Mouse (Mus musculus): ENCODE results near the gene Rgsl1.
"Not testable (repeated sequence)": the region's sequence is repeated elsewhere in the genome, so short reads cannot be mapped to it uniquely, and the experiment has no call there.

The Rgsl1 gene

DNA sequence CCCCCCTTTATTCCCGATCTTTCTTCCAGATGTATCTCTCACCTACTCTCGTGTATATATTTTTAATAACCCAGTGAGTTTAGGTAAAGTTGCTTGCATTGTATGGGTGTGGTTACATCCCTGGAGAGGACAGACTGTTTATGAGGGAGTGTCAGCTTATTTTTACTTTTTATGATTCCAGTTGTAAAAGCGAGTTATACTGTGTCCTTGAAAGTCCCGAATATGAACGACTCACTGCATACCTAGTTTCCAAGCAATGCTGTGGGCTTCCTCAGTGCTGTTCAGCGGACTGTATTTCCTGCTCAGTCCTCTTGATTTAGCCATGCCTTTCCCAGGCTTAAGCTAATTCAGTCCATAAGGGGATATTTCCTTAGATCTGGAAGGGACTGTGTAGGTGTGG is 68.8 kb downstream of the Rgsl1 start:
- no peak for DNase-seq (ENCODE audit: low spot score)

DNA sequence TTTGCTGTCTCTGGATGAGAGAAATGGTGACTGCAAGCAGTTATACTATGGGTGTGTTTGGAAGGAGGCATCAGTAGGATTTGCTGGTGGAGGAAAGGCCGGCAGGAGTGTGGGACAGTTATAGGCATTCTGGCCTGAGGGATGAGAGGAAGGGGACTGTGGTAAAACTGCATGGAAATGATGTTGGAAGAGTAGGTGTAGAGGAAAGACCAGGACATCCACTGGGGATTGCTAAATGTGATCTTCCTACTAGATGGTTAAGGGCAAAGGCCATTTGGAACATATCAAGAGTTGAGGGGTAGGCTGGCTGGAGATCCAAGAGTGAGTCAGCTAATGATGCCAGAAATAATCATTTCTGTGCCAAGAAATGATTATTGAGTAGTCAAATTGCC is 73.2 kb downstream of the Rgsl1 start:
- DNase-seq (ENCODE audit: low spot score), result no peak

DNA sequence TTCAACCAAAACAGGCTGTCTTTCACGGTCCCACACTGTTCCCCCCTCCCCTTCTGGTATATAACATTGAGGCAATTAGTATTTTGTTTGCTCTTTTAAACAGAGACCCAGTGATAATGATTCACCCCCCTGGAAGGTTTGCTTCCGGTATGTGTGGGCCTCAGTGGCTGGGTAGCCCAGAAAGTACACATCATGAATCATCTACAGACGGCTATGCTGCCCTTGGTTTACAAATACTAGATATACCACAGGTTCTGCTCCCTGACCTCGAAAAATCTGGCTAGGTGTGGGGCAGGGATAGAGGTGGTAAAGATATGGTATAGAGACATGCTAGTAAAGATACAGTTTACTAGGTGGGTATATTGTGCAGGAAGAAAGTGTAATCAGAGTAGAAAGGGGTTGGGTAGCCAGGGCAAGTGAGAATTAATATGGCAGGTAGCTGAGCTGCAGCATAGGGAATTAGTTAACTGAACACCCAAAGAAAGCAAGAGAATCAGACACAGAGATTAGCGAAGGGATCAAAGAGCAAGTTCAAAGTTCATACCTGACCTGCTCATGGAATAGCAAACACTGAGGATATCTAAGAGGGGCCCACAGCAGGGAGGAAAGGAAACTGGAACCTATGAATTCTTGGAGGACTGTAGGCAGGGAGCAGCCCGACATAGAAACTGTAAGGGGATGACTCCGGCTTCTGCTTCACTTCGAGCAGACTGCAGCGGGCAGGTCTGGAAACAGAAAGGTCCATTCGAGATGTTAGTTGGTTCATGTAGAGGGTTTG is 73.8 kb downstream of the Rgsl1 start:
- no peak for DNase-seq (ENCODE audit: low spot score)

DNA sequence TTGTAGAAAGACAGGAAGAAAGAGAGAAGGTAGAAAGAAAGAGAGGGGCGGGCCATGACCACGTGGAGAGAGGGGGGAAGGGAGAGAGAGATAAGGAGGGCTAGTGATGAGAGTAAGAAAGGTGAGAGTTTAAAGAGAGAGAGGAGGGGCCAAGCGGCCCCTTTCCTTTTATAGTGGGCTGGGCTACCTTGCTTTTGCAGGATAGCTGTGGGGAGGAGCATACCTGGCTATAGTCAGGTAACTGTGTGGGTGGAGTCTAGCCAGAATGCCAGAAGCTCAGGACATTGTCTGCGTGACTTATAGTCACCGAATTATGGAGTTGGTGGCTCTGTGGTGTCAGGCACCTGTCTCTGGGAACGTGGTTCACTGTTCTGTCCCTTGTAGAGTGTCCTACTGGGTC is 74.4 kb downstream of the Rgsl1 start:
- not testable (repeated sequence) for DNase-seq (ENCODE audit: low spot score)

DNA sequence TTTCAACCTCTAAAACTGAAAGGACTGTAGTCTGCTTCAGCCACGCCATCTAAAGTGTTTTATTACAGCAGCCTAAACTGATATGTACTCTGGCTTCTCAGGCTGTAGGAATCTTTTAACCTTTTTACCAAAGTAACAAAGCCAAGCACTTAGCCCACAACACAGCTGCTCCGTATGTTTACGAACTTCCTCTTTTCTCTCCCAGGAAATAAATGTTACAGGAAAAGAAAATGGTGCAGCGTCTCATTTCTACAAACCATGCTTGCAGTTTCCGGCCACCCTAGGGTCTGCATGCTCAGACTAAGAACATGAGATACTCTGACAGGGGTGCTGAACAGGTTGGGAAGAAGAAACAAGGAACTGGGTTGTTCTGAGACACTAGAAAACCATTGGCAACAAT is 75.5 kb downstream of the Rgsl1 start:
- DNase-seq (ENCODE audit: low spot score), result no peak

DNA sequence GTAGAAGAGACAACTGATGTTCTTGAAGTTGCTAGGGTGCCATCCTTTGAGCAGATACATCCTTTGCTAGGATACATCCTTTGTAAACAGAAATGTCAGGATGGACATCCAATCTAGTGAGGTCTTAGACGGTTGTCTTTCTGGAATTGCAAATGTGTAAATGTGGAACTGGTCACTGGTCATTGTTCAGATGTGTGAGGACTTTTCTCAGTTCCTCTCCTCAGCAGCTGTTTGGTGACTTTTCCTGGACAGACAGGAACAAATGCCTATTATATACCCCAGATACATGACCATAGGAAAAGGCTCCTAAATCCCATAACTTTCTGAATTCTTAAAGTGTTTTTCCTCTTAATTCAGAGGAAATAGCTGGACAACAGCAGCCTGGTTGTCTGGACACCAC is 76.7 kb downstream of the Rgsl1 start:
- no peak for DNase-seq (ENCODE audit: low spot score)

DNA sequence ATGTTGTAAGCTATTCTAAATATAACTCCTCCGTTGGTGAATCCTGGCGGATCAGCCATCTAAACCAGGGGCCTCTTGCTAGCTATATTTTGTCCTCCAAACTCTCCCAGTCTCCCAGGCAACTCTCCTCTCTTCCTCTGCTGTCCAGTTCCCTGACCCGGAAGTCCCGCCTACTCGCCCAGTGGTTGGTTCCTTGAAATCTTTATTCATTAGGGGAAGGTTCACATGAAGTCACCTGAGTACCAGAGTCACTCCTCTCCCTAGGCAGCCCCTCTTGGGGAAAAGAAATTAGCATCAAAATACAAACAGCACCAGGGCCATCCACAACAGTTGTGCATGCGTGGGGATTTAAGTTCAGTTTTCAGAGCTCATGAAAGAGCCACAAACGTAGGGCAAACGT is 77.6 kb downstream of the Rgsl1 start:
- no peak for DNase-seq (ENCODE audit: low spot score)

DNA sequence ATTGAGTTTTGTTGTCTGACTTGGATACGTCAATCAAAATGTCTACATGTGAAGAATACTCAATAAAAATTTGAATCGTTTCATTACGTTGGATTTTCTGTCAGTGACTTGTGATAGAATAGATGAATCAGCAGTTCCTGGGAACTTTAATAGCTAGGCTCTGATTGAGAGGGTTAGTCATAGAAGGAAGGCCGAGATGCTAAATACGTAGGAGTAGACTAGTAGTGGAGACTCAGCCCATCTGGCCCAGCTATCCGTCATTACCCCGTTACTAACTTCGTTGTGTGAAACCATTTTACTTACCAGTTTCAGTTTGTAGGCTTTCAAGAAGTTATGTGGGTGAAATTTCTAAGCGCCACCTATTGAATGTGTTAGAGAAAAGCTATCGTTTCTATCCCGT is 79.8 kb downstream of the Rgsl1 start:
- DNase-seq (ENCODE audit: low spot score), result no peak

DNA sequence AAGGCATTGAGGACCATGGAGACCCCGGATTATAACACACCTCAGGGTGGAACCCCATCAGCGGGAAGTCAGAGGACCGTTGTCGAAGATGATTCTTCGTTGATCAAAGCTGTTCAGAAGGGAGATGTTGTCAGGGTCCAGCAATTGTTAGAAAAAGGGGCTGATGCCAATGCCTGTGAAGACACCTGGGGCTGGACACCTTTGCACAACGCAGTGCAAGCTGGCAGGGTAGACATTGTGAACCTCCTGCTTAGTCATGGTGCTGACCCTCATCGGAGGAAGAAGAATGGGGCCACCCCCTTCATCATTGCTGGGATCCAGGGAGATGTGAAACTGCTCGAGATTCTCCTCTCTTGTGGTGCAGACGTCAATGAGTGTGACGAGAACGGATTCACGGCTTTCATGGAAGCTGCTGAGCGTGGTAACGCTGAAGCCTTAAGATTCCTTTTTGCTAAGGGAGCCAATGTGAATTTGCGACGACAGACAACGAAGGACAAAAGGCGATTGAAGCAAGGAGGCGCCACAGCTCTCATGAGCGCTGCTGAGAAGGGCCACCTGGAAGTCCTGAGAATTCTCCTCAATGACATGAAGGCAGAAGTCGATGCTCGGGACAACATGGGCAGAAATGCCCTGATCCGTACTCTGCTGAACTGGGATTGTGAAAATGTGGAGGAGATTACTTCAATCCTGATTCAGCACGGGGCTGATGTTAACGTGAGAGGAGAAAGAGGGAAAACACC is 90.0 kb downstream of the Rgsl1 start:
- no peak for DNase-seq (ENCODE audit: low spot score)

DNA sequence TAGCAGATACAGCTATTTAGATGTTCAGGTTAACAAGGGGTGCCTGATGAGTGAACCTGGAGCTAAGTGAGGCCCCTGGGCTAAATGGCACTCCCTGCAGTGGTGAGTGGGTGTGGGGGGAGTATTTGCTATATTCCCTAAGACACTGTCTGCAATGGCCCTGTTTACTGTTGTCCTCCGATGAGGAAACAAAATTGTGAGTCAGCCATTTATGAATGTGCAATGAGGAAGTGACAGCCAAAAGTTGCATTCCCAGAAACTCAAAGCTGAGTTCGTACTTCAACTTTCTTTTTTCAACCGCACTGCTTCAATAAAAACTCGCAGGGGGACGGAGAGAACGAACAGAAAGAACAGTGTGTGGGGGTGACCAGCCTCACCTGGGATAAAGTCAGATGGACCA is 91.4 kb downstream of the Rgsl1 start:
- no peak for DNase-seq (ENCODE audit: low spot score)

DNA sequence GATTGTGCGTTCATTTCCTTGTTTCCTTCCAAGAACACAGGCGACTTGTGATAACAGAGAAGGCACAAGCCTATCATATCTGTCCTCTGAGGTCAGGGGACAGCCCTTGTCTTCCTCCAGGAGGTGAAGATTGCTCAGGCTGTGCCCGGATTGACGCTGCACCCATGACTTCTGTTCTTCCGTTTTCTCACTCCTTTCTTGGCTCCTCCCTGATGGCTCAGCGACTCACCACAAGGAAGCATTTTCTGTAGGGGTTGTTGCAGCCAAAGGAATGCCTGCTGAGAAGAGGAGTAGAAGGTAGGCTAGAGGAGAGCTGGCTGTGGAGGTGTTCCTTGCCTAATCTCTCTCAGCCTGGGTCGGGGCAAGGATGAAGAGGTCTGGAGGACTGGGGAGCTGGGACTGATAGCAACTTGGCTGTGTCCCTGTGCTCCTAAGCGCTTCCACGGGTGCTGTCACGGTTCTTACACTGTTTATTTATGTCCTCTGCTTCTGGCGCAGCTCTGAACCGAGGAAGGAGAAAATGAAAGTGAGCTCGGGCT is 92.1 kb downstream of the Rgsl1 start:
- DNase-seq (ENCODE audit: low spot score), result no peak

DNA sequence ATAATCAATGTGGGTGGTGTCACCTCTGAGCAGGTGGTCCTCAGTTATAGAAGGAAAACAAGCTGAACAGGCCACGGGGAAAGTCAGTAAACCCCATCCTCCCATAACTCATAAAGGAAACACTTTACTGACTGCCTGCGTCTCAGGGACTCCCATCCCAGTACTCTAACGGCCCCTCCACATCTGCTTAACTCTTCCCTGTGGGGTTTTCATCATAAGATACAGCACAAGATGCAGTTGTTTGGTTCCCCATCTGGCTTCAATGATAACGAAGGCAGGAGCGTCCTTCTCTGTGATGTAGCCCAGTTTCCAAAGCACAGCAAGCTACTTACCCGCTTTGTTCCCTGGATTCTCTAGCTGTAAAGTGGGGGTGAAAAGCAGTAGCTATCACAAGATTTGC is 93.9 kb downstream of the Rgsl1 start:
- DNase-seq (ENCODE audit: low spot score), result no peak

DNA sequence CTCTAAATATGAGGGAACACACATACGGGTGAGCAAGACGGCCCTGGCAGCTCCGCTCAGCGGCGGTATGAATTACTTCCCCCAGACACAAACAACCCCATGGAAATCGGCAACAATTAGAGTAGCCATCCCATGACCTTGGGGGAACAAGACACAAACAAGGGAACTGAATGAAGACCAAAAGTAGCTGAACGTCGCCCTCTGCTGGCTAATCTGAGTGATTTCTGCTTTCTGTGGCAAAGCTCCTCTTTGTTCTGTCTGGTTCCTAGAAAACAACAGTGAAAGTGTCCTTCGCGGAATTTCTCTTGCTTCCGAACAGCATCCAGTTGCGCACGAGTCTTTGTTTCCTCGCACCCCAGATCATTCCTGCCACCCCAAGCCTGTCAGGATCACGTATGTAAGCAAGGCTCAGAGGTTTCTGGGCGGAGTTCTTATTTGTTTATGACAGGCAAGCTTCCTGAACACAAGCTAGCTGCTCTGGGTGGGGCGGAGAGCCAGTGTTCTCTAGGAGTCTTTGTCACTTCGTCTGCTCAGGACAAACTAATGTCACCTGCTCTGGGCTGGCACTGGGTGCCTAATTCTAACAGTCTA is 94.6 kb downstream of the Rgsl1 start, which contains the start of gene Rnasel:
Gene Rnasel (plus strand): TSS at position 216 of the 591 bp plus-strand sequence.
- peak; percentile 57 for DNase-seq (ENCODE audit: low spot score)

DNA sequence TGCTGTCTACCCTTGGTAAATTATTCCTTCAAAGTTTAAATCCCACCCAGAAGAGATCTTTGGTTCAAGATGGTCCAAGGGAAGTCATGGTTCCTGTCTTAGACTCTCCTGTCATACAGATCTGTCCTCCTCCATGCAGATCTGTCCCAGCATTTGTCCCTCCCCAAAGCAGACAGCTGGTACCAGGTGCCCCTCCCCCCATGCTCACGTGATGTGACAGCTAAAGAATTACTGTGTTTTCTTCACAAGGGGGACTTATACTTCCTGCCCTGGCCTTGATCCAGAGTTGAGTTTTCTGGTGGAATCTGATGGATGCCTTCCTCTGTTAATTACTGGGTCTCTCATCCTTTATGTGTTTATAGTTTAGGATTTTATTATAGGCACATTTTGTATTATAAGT is 95.4 kb downstream of the Rgsl1 start:
- no peak for DNase-seq (ENCODE audit: low spot score)

DNA sequence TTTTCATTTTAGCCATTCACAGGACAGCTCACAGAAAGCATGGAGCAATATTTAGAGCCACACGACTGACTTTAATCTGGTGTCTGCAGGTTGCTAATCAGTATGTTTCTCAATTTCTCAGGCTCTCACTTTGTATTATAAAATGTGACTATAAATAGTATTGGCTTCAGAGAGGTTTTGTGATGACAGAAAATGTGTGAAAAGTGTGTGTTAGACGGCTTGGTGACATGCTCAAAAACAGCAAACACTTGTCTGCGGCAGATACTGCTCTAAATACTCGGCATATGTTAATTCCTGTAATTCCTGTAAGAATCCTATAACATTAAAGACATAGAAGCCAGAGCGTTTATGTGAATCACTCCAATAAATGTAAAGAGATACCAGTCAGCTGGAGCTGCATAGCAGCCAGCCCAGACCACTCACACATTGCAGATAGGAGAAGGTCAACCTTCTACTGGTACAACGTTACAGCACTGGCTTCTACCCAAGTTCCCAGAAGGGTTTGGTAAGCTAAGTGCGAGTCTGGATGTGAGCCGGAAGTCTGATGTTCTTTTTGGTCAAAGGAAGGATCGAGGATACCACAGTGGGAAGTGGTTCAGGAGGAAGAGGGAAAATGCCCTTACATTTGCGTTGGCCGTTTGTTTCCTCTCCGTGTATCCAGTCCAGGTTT is 95.9 kb downstream of the Rgsl1 start:
- no peak for DNase-seq (ENCODE audit: low spot score)

DNA sequence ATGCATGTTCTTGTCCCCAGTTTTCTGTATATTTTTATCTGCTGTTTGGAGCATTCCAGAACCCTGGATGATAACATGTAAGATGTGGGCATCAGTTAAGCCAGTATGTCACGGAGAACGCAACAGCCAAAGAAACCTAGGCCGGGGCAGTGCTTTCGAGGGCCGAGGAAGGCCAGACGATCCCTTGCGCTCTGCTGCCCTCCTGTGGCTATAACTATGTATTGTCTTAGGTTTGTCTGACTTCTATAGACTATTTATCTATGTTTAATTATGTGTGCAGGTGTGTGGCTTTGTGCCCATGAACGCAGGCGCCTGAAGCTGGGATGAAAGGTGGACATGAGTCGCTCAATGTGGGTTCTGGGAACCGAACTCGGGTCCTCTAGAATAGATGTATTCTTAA is 97.2 kb downstream of the Rgsl1 start:
- peak; percentile 73 for DNase-seq (ENCODE audit: low spot score)

DNA sequence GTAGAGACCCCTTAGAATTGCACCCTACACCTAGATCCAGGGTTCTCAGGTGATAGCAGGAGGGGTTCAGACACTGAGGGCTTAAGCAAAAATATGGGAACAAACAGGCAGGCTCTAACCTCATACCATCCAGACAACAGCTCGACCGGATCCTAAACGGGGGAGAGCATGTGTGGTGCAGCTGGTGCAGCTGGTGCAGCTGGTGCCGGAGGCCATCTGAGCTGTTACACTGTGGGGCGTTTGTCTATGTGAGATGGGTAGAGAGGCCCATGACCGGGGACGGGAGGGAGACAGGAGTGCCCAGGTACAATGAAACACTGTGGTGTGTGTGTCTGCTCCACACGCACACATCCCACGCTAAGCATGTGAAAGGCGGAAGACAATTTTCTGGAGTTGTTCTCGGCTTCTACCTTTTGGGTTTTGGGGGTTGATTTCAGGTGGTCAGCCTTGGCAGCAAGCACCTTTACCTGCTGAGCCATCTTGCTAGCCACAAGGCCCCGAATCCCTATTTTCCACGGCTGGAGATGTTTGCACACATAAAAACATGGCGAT is 97.7 kb downstream of the Rgsl1 start:
- DNase-seq (ENCODE audit: low spot score), result no peak

DNA sequence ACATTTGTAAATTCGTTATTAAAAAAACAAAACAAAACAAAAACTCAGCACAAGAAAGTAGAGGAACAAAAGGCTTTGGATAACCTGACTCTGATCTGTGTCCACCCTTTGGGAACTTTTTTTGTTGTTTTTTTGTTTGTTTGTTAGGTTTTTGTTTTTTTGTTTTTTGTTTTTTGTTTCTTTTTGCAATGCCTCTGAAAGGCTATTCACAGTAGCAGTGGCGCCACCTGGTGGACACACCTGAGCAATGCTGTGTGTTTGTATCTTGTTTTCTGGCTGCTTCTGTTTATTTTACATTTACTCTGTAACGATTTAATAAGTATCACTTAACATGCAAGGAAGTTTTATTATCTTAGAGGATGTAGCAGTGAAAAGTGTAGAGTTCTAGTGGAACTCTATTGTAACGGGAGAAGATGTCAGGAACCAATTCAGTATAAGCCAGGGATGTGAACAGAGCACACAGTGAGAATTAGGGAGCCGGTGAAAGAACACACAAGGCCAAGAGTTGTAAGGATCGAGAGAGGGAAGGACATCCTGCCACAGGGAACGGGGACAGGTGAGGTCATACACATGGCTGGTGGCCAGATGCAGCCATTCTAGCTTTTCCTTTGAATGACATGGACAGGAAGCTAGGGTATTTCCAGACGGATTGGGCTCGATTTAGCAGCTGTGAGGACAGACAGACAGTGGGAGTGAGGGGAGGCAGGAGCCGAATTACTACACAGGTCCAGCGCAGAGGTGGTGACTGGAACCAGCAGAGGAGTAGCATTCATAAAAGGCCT is 101.4 kb downstream of the Rgsl1 start:
- peak; percentile 86 for DNase-seq (ENCODE audit: low spot score)

DNA sequence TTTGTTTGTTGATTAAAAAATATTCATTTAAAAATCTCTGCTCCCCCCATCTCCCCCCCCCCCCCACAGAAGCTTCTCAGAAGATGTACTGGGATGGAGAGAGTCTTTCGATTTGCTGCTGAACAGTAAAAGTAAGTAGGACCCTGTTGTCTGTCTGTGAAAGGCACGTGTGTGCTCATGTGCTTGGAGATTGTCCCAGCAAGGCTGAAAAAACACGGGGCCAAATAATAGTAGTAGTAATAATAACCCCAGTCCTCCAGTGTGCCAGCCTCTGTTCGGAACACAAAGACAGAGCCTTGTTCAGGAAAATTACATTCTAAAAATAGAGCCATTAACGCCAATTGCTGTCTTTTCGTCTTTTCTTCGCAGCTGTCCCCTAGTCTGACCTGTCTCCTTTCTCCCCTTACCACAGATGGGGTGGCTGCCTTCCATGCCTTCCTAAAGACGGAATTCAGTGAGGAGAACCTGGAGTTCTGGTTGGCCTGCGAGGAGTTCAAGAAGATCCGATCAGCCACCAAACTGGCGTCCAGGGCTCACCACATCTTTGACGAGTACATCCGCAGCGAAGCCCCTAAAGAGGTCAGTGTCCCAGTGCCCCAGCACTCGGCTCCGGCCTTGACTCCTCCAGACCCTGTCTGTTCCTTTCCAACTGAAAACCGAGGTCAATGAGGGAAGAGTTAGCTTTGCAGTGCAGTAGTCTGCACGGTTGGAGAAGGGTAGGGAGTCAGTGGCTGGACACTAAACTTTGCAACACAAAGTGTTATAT is 102.2 kb downstream of the Rgsl1 start:
- no peak for DNase-seq (ENCODE audit: low spot score)

DNA sequence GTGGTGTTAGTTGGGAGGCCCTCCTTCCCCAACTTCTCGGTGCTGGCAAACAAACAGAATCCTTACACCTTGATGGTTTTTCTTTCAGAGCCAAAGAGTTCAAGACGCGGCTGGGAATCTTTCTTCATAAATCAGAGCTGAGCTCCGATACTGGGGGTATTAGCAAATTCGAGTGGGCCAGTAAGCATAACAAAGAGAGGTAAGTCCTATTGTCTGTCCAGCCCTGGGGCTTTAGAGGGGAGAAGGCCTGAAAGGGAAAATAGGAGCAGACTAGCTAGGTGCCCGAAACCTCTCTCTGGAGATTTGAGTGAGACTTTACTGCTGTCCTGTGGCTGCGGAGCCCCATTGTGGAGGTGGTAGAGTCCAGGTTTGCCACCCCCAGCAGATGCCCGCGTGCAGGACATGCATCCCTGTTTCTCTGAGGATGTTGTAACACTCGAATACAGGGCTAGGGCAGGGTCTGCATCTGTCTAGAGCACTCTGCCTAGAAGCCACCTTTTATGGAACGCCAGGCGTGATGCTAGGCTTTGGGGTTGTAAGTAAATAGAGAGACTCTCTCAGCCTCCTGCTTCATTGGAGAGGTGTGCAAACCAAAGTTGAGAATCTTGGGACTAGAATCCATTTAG is 103.1 kb downstream of the Rgsl1 start:
- no peak for DNase-seq (ENCODE audit: low spot score)

All from layer of hippocampus, adult 11-12 months (tissue).